Mouse (Mus musculus): ENCODE data around the gene Polr2a. TPM values are rescaled to one million over a fixed set of nuclear protein-coding genes. Genes with fewer than 3 reads are reported as not detected.

Gene Polr2a
- polyA plus RNA-seq, 1 experiment from 2014 or later: 6.8 TPM

GRCm38 (mm10) chr11:69766872-69767624 lies 8.6 kb upstream of the Polr2a start:
- Histone ChIP-seq H3K9ac (replicated peaks) (no peak overlapping the region), H3K27me3 (ENCODE audit: insufficient read depth, low read length) (no peaks in the 10 kb centered on the region), H3K4me2 (ENCODE audit: low read depth, low read length) (peak overlapping the region; percentile 88), H3K36me3 (replicated peaks; ENCODE audit: insufficient read depth, low read length) (0 out of 2 replicates have a peak, but pooled peaks cover 2% of the 10 kb centered on the region), H3K4me3 (ENCODE audit: low read depth, low read length) (peak overlapping the region; percentile 85), H3K9me3 (ENCODE audit: low read length) (no peaks in the 10 kb centered on the region), H3K27ac (ENCODE audit: low read depth) (peak overlapping the region; percentile 91), H3K4me1 (ENCODE audit: insufficient read depth) (peaks cover 11% of the 10 kb centered on the region)
- ATAC-seq (no peak), DNase-seq (no peak)
- TF ChIP-seq EP300 (IDR thresholded peaks at IDR 0.05; ENCODE audit: low read depth): no peak
- TF ChIP-seq CTCF (IDR thresholded peaks at IDR 0.05; ENCODE audit: low read depth): no peak
- WGBS (ENCODE audit: insufficient replicate concordance): 63% methylated on average over 13 of the region's 13 CpGs

DNA sequence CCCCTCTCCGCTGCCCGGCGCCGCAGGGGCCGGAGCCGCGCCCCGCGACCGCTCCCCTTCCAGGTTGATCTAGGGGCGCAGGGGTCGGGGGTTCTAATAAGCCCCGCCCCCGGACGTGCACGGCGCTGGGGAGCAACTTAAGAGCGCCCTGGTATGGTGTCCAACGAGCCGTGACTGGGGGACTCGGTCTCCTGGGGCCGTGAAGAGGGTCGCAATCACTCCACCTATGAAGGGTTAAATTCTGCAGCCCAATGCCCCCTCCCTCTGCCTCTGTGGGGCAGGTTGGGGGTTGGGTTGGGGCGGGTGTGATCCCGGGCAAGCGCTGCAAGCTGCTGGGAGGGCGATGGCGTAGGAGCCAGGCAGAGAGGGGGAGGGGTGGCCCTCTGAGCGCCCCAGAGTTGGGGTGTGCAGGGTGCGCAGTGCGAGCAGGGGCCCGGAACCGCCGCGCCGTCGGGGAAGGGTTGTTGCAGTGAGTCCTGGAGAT lies 7.7 kb upstream of the Polr2a start:
- Histone ChIP-seq H3K27ac (ENCODE audit: low read depth) (peak overlapping the region; percentile 91), H3K36me3 (replicated peaks; ENCODE audit: insufficient read depth, low read length) (0 out of 2 replicates have a peak, but pooled peaks cover 2% of the 10 kb centered on the region), H3K4me1 (ENCODE audit: insufficient read depth) (peaks cover 11% of the 10 kb centered on the region), H3K9me3 (ENCODE audit: low read length) (no peaks in the 10 kb centered on the region), H3K27me3 (ENCODE audit: insufficient read depth, low read length) (no peaks in the 10 kb centered on the region), H3K9ac (replicated peaks) (peak overlapping the region; percentile 89), H3K4me2 (ENCODE audit: low read depth, low read length) (peak overlapping the region; percentile 88), H3K4me3 (ENCODE audit: low read depth, low read length) (peak overlapping the region; percentile 85)
- peak; percentile 77 for DNase-seq
- peak; percentile 81 for ATAC-seq
- WGBS (ENCODE audit: insufficient replicate concordance): 1% methylated on average over 35 of the region's 37 CpGs
- no peak for TF ChIP-seq EP300 (IDR thresholded peaks at IDR 0.05; ENCODE audit: low read depth)
- no peak for TF ChIP-seq CTCF (IDR thresholded peaks at IDR 0.05; ENCODE audit: low read depth)

- peak within 1 kb of the TSS; percentile 88 for H3K4me2 ChIP-seq (ENCODE audit: low read depth, low read length)
- ATAC-seq: peak; percentile 66
- H3K36me3 ChIP-seq (replicated peaks; ENCODE audit: insufficient read depth, low read length): no peaks in the 10 kb centered on the region
- H3K9ac ChIP-seq (replicated peaks): peak within 1 kb of the TSS; percentile 89
- peak within 1 kb of the TSS; percentile 91 for H3K27ac ChIP-seq (ENCODE audit: low read depth)
- peaks cover 11% of the 10 kb centered on the region for H3K4me1 ChIP-seq (ENCODE audit: insufficient read depth)
- H3K9me3 ChIP-seq (ENCODE audit: low read length): no peaks in the 10 kb centered on the region
- H3K27me3 ChIP-seq (ENCODE audit: insufficient read depth, low read length): no peaks in the 10 kb centered on the region
- 22% methylated on average over 30 of the region's 55 CpGs for WGBS (ENCODE audit: insufficient replicate concordance)
- peak; percentile 59 for DNase-seq
- no peak for TF ChIP-seq EP300 (IDR thresholded peaks at IDR 0.05; ENCODE audit: low read depth)
- no peak for TF ChIP-seq CTCF (IDR thresholded peaks at IDR 0.05; ENCODE audit: low read depth)
- H3K4me3 ChIP-seq (ENCODE audit: low read depth, low read length): peak within 1 kb of the TSS; percentile 85
Measured at GRCm38 (mm10) chr11:69765221-69766125, 7.0 kb upstream of the Polr2a start, which contains the start of gene Zbtb4. Gene Zbtb4, plus strand, starts transcription at chr11:69765912.

- no peak overlapping the region for H3K4me2 ChIP-seq (ENCODE audit: low read depth, low read length)
- peaks cover 22% of the 10 kb centered on the region for H3K4me1 ChIP-seq (ENCODE audit: insufficient read depth)
- no peaks in the 10 kb centered on the region for H3K27me3 ChIP-seq (ENCODE audit: insufficient read depth, low read length)
- no peaks in the 10 kb centered on the region for H3K9me3 ChIP-seq (ENCODE audit: low read length)
- no peaks in the 10 kb centered on the region for H3K36me3 ChIP-seq (replicated peaks; ENCODE audit: insufficient read depth, low read length)
- ATAC-seq (no peak), DNase-seq (no peak)
- TF ChIP-seq CTCF (IDR thresholded peaks at IDR 0.05; ENCODE audit: low read depth) (peak; percentile 54), EP300 (IDR thresholded peaks at IDR 0.05; ENCODE audit: low read depth) (no peak)
- H3K9ac ChIP-seq (replicated peaks): no peak overlapping the region
- 77% methylated on average over 7 of the region's 7 CpGs for WGBS (ENCODE audit: insufficient replicate concordance)
- H3K27ac ChIP-seq (ENCODE audit: low read depth): no peak overlapping the region
- no peak overlapping the region for H3K4me3 ChIP-seq (ENCODE audit: low read depth, low read length)
Measured at GRCm38 (mm10) chr11:69763551-69763950, 5.1 kb upstream of the Polr2a start.

DNA sequence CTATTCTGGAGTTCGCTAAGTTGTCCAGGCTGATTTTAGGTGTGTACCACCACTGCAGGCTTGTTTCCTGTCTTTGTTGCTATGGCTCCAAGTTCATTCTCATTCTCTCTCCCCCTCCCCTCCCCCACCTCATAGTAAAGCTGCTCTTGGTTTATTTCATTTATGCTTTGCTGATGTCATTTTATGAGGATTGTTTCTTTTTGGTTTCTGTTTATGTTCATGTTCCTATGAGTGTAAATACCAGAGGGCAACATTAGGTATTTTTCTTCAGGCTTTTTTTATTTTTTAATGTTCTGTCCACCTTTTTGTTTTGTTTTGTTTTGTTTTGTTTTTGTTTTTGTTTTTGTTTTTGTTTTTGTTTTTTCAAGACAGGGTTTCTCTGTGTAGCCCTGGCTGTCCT lies 3.4 kb upstream of the Polr2a start, which contains the start of gene Slc35g3:
Gene Slc35g3 (minus strand): TSS at position 101 of the 400 bp plus-strand sequence.
- no peak for DNase-seq

GRCm38 (mm10) chr11:69760901-69761200 lies 2.4 kb upstream of the Polr2a start:
- no peak for TF ChIP-seq EP300 (IDR thresholded peaks at IDR 0.05; ENCODE audit: low read depth)
- TF ChIP-seq CTCF (IDR thresholded peaks at IDR 0.05; ENCODE audit: low read depth): no peak

More for the DNA sequence above, 3.4 kb upstream of the Polr2a start, which contains the start of gene Slc35g3:
- Histone ChIP-seq H3K9ac (replicated peaks) (no peak within 1 kb of the TSS), H3K27me3 (ENCODE audit: insufficient read depth, low read length) (no peaks in the 10 kb centered on the region), H3K4me1 (ENCODE audit: insufficient read depth) (peaks cover 23% of the 10 kb centered on the region), H3K4me2 (ENCODE audit: low read depth, low read length) (no peak within 1 kb of the TSS), H3K27ac (ENCODE audit: low read depth) (no peak within 1 kb of the TSS), H3K36me3 (replicated peaks; ENCODE audit: insufficient read depth, low read length) (no peaks in the 10 kb centered on the region), H3K4me3 (ENCODE audit: low read depth, low read length) (no peak within 1 kb of the TSS), H3K9me3 (ENCODE audit: low read length) (no peaks in the 10 kb centered on the region)
- whole genome bisulfite sequencing (ENCODE audit: insufficient replicate concordance): 62% methylated on average over 1 of the region's 1 CpGs
- TF ChIP-seq EP300 (IDR thresholded peaks at IDR 0.05; ENCODE audit: low read depth) (no peak), CTCF (IDR thresholded peaks at IDR 0.05; ENCODE audit: low read depth) (no peak)
- no peak for ATAC-seq

More at GRCm38 (mm10) chr11:69760901-69761200, 2.4 kb upstream of the Polr2a start:
- Histone ChIP-seq H3K9me3 (ENCODE audit: low read length) (no peaks in the 10 kb centered on the region), H3K4me3 (ENCODE audit: low read depth, low read length) (no peak overlapping the region), H3K27me3 (ENCODE audit: insufficient read depth, low read length) (no peaks in the 10 kb centered on the region), H3K36me3 (replicated peaks; ENCODE audit: insufficient read depth, low read length) (no peaks in the 10 kb centered on the region), H3K9ac (replicated peaks) (no peak overlapping the region), H3K4me2 (ENCODE audit: low read depth, low read length) (no peak overlapping the region), H3K27ac (ENCODE audit: low read depth) (no peak overlapping the region), H3K4me1 (ENCODE audit: insufficient read depth) (peaks cover 28% of the 10 kb centered on the region)
- no peak for ATAC-seq
- DNase-seq: no peak
- WGBS (ENCODE audit: insufficient replicate concordance): 93% methylated on average over 7 of the region's 7 CpGs

All from liver, postnatal 0 days (tissue).